In the genomic region with DNA sequence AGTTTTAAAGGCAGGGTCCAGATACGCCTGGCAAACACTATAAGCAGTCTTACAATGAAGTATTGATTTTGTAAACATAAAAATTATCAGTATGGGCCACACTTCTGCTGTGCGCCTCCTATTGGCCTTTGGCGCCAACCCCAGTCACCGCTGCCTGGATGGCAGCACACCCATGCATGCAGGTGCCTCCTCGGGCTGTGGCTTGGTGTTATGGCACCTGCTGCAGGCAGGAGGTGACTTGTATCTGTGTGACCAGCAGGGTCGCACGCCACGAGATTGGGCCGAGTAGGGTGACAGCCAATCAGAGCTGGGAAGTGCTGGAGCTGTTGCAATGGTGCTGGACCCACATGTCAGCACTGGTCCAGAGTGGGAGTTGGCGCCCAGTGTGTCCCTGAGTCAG, we compare ENCODE assay signal across 14 mouse cellular contexts.
"Had no signal": no experiment of that assay in that cellular context is flagged by ENCODE, and none has a peak within 500 bp of the region (broad histone marks: within the 10 kb centered on the region; RNA-seq: fewer than 3 reads in every experiment).

No protein-coding gene starts in this region.

- ATAC-seq: intestine, embryonic 16.5 days; midbrain, embryonic 15.5 days had no signal

- DNase-seq: kidney, adult 9 months; kidney, postnatal 36 days; layer of hippocampus, adult 9-11 months; layer of hippocampus, postnatal 36 days; lung, adult 2 months; right cerebral cortex, postnatal 14 days; thymus, postnatal 36 days had no signal

- H3K4me2 ChIP-seq: limb, embryonic 12.5 days; liver, embryonic 15.5 days; midbrain, embryonic 11.5 days; midbrain, embryonic 15.5 days; neural tube, embryonic 13.5 days had no signal

- H3K4me3 ChIP-seq: limb, embryonic 12.5 days; liver, embryonic 15.5 days; midbrain, embryonic 15.5 days; neural tube, embryonic 13.5 days had no signal

- H3K27ac ChIP-seq: kidney, postnatal 0 days; limb, embryonic 12.5 days; liver, embryonic 15.5 days; midbrain, embryonic 15.5 days; neural tube, embryonic 13.5 days had no signal

- H3K9ac ChIP-seq: limb, embryonic 12.5 days; liver, embryonic 15.5 days; midbrain, embryonic 15.5 days; neural tube, embryonic 13.5 days had no signal

- H3K27me3 ChIP-seq: limb, embryonic 12.5 days; liver, embryonic 15.5 days; midbrain, embryonic 15.5 days; neural tube, embryonic 13.5 days had no signal

- H3K36me3 ChIP-seq: limb, embryonic 12.5 days; liver, embryonic 15.5 days; midbrain, embryonic 15.5 days; neural tube, embryonic 13.5 days had no signal

- H3K4me1 ChIP-seq: limb, embryonic 12.5 days; liver, embryonic 15.5 days; midbrain, embryonic 15.5 days; neural tube, embryonic 13.5 days had no signal

- H3K9me3 ChIP-seq: limb, embryonic 12.5 days; liver, embryonic 15.5 days; midbrain, embryonic 15.5 days; neural tube, embryonic 13.5 days had no signal
